8 mouse cellular contexts compared by ENCODE assay signal in the genomic region with DNA sequence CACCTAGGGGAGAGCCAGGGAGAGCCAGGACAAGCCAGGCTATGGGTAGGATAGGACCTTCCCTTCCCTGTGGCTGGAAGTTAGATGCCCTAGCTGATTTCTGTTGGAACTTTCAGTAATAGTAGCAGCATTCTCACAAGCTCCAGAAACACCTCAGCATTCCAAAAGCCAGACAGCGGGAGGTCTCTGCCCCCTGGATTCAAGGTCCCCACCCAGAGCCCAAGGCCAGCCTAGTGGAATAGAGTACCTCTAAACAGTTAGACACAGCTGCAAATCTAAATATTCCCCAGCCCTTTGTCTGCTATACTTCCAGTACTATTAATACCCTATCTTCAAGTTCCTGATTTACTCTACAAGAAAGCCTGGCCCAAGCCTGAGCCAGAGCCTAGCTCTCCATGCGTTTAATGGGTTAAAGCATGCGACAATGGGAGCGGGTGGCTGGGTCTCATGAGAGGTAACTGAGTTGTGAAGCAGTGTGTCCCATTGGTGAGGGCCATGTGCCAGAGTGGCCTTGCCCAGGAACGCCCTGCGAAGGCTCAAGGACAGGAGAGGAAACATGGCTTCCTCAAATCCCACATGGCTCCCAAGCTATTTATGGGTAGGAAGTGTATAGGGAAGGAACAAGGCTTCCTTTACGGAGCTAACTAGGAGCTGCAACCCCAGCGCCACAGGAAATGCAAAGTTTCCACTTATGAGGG. TPM values are rescaled to one million over a fixed set of nuclear protein-coding genes. Genes with fewer than 3 reads are reported as not detected.
A peak's percentile ranks its signal among the peaks of the same experiment; 100 is the strongest.
DNase-seq lines count a peak whose midpoint lies in the region; ATAC-seq lines count a peak whose summit lies in the region.
"Had no signal": no experiment of that assay in that cellular context is flagged by ENCODE, and none has a peak within 500 bp of the region (broad histone marks: within the 10 kb centered on the region; RNA-seq: fewer than 3 reads in every experiment).

No protein-coding gene starts in this region.

- H3K9me3 ChIP-seq in heart, embryonic 15.5 days (replicated peaks) = no peaks in the 10 kb centered on the region
- H3K9me3 ChIP-seq in hindbrain, embryonic 10.5 days = no peaks in the 10 kb centered on the region

- ATAC-seq in heart, embryonic 15.5 days (replicated peaks; ENCODE audit: insufficient number of reproducible peaks, insufficient read depth, low FRiP score, low read depth) = peak; percentile 56

- H3K27ac ChIP-seq in heart, embryonic 15.5 days = peak overlapping the region; percentile 84
- no peak overlapping the region for H3K27ac ChIP-seq in hindbrain, embryonic 10.5 days
- H3K27ac ChIP-seq: liver, embryonic 14.5 days had no signal

- no peaks in the 10 kb centered on the region for H3K36me3 ChIP-seq in heart, embryonic 15.5 days
- no peaks in the 10 kb centered on the region for H3K36me3 ChIP-seq in hindbrain, embryonic 10.5 days

- no peak overlapping the region for H3K4me3 ChIP-seq in heart, embryonic 15.5 days
- no peak overlapping the region for H3K4me3 ChIP-seq in hindbrain, embryonic 10.5 days

- H3K27me3 ChIP-seq in heart, embryonic 15.5 days = no peaks in the 10 kb centered on the region
- no peaks in the 10 kb centered on the region for H3K27me3 ChIP-seq in hindbrain, embryonic 10.5 days (ENCODE audit: insufficient read depth, poor library complexity, severe bottlenecking)

- no peak overlapping the region for H3K9ac ChIP-seq in heart, embryonic 15.5 days
- H3K9ac ChIP-seq: liver, embryonic 14.5 days had no signal

- H3K4me2 ChIP-seq in heart, embryonic 15.5 days = peak overlapping the region; percentile 7

- H3K4me1 ChIP-seq in heart, embryonic 15.5 days (replicated peaks) = peaks cover 64% of the 10 kb centered on the region
- H3K4me1 ChIP-seq in hindbrain, embryonic 10.5 days (replicated peaks) = peaks cover 43% of the 10 kb centered on the region

- peak; percentile 64 for DNase-seq in ES-CJ7 (ENCODE audit: low read depth, low spot score)
- peak; percentile 62 for DNase-seq in adrenal gland, postnatal 25 days
- DNase-seq in kidney, postnatal 14 days = peak; percentile 78
- no peak for DNase-seq in spleen, adult 12 weeks (ENCODE audit: low spot score)
- DNase-seq in thymus, postnatal 36 days = no peak
- DNase-seq in hindbrain, embryonic 10.5 days (ENCODE audit: low spot score) = no peak

- WGBS in heart, embryonic 15.5 days = 56% methylated on average over 8 of the region's 8 CpGs
- WGBS in hindbrain, embryonic 10.5 days = 88% methylated on average over 8 of the region's 8 CpGs

RNA-seq across cellular contexts. Expression of a gene that starts 15.3 kb away (rescaled TPM):
- total RNA-seq in adrenal gland, postnatal 25 days (2021) = 214 and 239 TPM in 2 replicates
- polyA plus RNA-seq in heart, embryonic 15.5 days (2015; fragmentation: Nextera tagmentation; extraction: Ambion mirVana) = 89.8 and 106 TPM in 2 replicates
- 51.1 and 52.9 TPM in 2 replicates for polyA plus RNA-seq in hindbrain, embryonic 10.5 days (2016; fragmentation: Nextera tagmentation; extraction: Ambion mirVana)

RNA-seq across cellular contexts. Expression of a gene that starts 15.3 kb away (rescaled TPM):
- total RNA-seq in adrenal gland, postnatal 25 days (2021) = 385 and 411 TPM in 2 replicates
- 191 and 245 TPM in 2 replicates for polyA plus RNA-seq in heart, embryonic 15.5 days (2015; fragmentation: Nextera tagmentation; extraction: Ambion mirVana)
- 122 and 123 TPM in 2 replicates for polyA plus RNA-seq in hindbrain, embryonic 10.5 days (2016; fragmentation: Nextera tagmentation; extraction: Ambion mirVana)

Comparison
In these comparisons a context has a peak if more than half of its experiments do, and no peak if none do; other contexts are left out.
1. DNase-seq: peak in ES-CJ7 (single experiment), adrenal gland, postnatal 25 days (single experiment) and kidney, postnatal 14 days (single experiment); none in spleen, adult 12 weeks (single experiment), thymus, postnatal 36 days (0 of 2) and hindbrain, embryonic 10.5 days (single experiment).